Mouse (Mus musculus) lung, embryonic 14.5 days (tissue): Measurements from ENCODE around the gene D430041D05Rik. TPM values are rescaled to one million over a fixed set of nuclear protein-coding genes. Genes with fewer than 3 reads are reported as not detected.

Experiments used
- ATAC-seq: fragments of 200-750 bp; cut with Nextera tagmentation; 2 replicates; pipeline ENCODE4 v1.8.0; 2017; ENCODE audit warnings: mild to moderate bottlenecking, moderate TSS enrichment, moderate library complexity; ENCODE audit not compliant: insufficient read depth
- DNase-seq: peaks from one replicate; pipeline ENCODE4 v3.0.0-alpha.2; 2015
- H3K27ac ChIP-seq: fragments of 300-500 bp; sonication (generic); 2 replicates; pipeline ENCODE4 v1.5.1; 2014; ENCODE audit warnings: low read depth, mild to moderate bottlenecking, moderate library complexity
- H3K27me3 ChIP-seq: fragments of 300-500 bp; sonication (generic); 2 replicates; pipeline ENCODE4 v1.6.1; 2014; ENCODE audit warnings: low read length, control low read depth; ENCODE audit not compliant: insufficient read depth
- H3K36me3 ChIP-seq: fragments of 300-500 bp; sonication (generic); 2 replicates; pipeline ENCODE4 v1.6.1; 2014; ENCODE audit warnings: control low read depth; ENCODE audit not compliant: insufficient read depth
- H3K4me1 ChIP-seq: fragments of 300-500 bp; sonication (generic); 2 replicates; pipeline ENCODE4 v1.6.1; 2014; ENCODE audit warnings: antibody characterized with exemption, control low read depth; ENCODE audit not compliant: insufficient read depth
- H3K4me2 ChIP-seq: fragments of 300-500 bp; sonication (generic); 2 replicates; pipeline ENCODE4 v1.6.1; 2014; ENCODE audit warnings: mild to moderate bottlenecking
- H3K4me3 ChIP-seq: fragments of 300-500 bp; sonication (generic); 2 replicates; pipeline ENCODE4 v1.5.1; 2014; ENCODE audit warnings: low read depth, low read length
- H3K9ac ChIP-seq: fragments of 300-500 bp; sonication (generic); 2 replicates; pipeline ENCODE4 v1.6.1; 2014
- H3K9me3 ChIP-seq: fragments of 300-500 bp; sonication (generic); 2 replicates; pipeline ENCODE4 v1.6.1; 2016; ENCODE audit warnings: low read depth, low read length, control low read depth
- CTCF ChIP-seq: IDR thresholded peaks from 2 replicates; pipeline ENCODE4 v1.5.1; 2016; ENCODE audit warnings: antibody characterized with exemption, low read depth
- WGBS: fragments of 180-500 bp; shearing (Covaris S2); extraction: QIAGEN DNeasy Blood & Tissue Kit; methylation state at CpG from one replicate; pipeline ENCODE4 v1.1.7; 2014; 5-methylcytosine and 5-hydroxymethylcytosine counted together
- polyA plus RNA-seq: library from polyadenylated mRNA; unstranded; fragments of >200 nt; fragmentation: Nextera tagmentation; extraction: Ambion mirVana; gene quantifications from 2 replicates; pipeline ENCODE4 v1.2.1, GENCODE M21; 2014

Gene D430041D05Rik
- polyA plus RNA-seq, 1 experiment from 2014 or later, result 1.3 TPM

DNA sequence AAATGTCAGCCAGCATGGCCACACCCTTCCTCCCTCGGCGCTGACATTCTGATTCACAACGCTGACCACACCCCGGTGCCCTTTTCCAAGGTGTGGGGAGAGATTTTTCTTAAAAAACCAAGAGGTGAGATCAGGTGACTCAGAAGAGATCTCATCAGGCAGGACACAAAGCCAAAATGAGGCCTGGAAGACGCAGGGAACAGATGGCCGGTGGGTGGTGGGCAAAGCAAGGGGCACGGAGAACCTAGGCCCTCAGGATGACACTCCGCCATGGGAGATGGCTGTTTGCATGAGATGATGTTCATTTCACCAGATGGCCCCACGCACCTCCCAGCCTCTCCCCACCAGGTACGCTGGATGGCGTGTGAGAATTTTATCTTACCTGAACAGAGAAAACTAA, 21.6 kb downstream of the D430041D05Rik start:
- no peak overlapping the region for H3K27ac ChIP-seq
- no peak overlapping the region for H3K4me3 ChIP-seq
- ATAC-seq (no peak), DNase-seq (no peak)
- no peaks in the 10 kb centered on the region for H3K4me1 ChIP-seq
- H3K9me3 ChIP-seq, result no peaks in the 10 kb centered on the region
- no peak overlapping the region for H3K4me2 ChIP-seq
- H3K36me3 ChIP-seq, result no peaks in the 10 kb centered on the region
- TF ChIP-seq CTCF, result no peak
- 89% methylated on average over 11 of the region's 11 CpGs for whole genome bisulfite sequencing
- H3K27me3 ChIP-seq, result no peaks in the 10 kb centered on the region
- no peak overlapping the region for H3K9ac ChIP-seq

DNA sequence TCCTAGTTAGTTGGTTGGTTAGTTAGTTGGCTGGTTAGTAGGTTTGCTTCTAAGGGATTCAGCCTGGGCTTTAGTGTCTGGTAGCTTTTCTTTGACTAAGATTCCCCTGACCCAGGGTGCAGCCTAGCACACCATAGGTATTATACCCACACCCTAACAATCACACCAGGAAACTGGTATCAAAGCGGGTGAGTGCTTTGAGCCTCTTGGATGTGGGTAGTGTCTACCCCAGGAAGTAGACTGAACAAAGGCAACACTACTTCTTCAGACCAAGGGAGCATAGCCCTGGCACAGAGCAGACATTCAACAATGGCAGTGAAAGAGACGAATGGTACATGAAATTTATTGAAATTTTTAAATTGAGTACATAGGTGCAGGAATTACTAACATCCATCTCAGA, 24.9 kb downstream of the D430041D05Rik start:
- H3K4me3 ChIP-seq, result no peak overlapping the region
- no peaks in the 10 kb centered on the region for H3K4me1 ChIP-seq
- DNase-seq (no peak), ATAC-seq (no peak)
- 85% methylated on average over 2 of the region's 2 CpGs for WGBS
- no peaks in the 10 kb centered on the region for H3K9me3 ChIP-seq
- no peak overlapping the region for H3K27ac ChIP-seq
- TF ChIP-seq CTCF, result no peak
- H3K27me3 ChIP-seq, result no peaks in the 10 kb centered on the region
- H3K9ac ChIP-seq, result no peak overlapping the region
- no peaks in the 10 kb centered on the region for H3K36me3 ChIP-seq
- H3K4me2 ChIP-seq, result no peak overlapping the region

- H3K4me1 ChIP-seq, result no peaks in the 10 kb centered on the region
- no peak overlapping the region for H3K4me3 ChIP-seq
- H3K27ac ChIP-seq, result no peak overlapping the region
- WGBS, result 85% methylated on average over 4 of the region's 4 CpGs
- H3K9me3 ChIP-seq, result no peaks in the 10 kb centered on the region
- DNase-seq (no peak), ATAC-seq (no peak)
- no peak overlapping the region for H3K9ac ChIP-seq
- no peaks in the 10 kb centered on the region for H3K36me3 ChIP-seq
- TF ChIP-seq CTCF, result no peak
- H3K4me2 ChIP-seq, result no peak overlapping the region
- peaks cover 5% of the 10 kb centered on the region; the same call in 1 of the 2 replicates for H3K27me3 ChIP-seq
Observed at GRCm38 (mm10) chr2:104383589-104383988, 27.2 kb downstream of the D430041D05Rik start.

DNA sequence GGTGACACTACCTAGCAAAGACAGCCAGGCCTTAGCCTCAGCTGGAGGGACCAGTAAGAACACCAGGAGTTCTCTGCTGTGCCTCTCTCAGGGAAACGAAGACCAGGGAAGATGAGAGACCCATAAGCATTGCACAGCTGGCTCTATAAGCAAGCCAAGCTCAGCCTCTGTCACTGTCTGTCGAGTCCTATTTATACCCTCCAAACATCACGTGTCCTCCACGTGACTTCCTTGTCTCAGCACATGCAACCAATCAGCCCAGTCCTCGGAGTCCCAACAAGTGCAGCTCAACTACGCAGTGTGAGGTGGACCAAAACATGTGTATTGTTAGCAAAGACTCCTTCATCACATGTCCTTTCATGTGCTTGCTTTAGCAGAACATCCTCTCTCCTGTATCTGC, 28.0 kb downstream of the D430041D05Rik start:
- DNase-seq (no peak), ATAC-seq (no peak)
- Histone ChIP-seq H3K9ac (no peak overlapping the region), H3K36me3 (no peaks in the 10 kb centered on the region), H3K4me1 (no peaks in the 10 kb centered on the region), H3K27ac (no peak overlapping the region), H3K27me3 (peaks cover 5% of the 10 kb centered on the region; the same call in 1 of the 2 replicates), H3K9me3 (no peaks in the 10 kb centered on the region), H3K4me3 (no peak overlapping the region), H3K4me2 (no peak overlapping the region)
- WGBS, result 70% methylated on average over 6 of the region's 6 CpGs
- no peak for TF ChIP-seq CTCF

- ATAC-seq, result no peak
- 19% methylated on average over 7 of the region's 7 CpGs for WGBS
- H3K27ac ChIP-seq, result no peak overlapping the region
- TF ChIP-seq CTCF, result no peak
- H3K4me2 ChIP-seq, result no peak overlapping the region
- no peak overlapping the region for H3K4me3 ChIP-seq
- DNase-seq, result no peak
- no peak overlapping the region for H3K9ac ChIP-seq
- H3K36me3 ChIP-seq, result no peaks in the 10 kb centered on the region
- no peaks in the 10 kb centered on the region for H3K9me3 ChIP-seq
- H3K4me1 ChIP-seq, result no peaks in the 10 kb centered on the region
- peaks cover 5% of the 10 kb centered on the region; the same call in 1 of the 2 replicates for H3K27me3 ChIP-seq
Observed at GRCm38 (mm10) chr2:104379304-104379703, 31.5 kb downstream of the D430041D05Rik start.

DNA sequence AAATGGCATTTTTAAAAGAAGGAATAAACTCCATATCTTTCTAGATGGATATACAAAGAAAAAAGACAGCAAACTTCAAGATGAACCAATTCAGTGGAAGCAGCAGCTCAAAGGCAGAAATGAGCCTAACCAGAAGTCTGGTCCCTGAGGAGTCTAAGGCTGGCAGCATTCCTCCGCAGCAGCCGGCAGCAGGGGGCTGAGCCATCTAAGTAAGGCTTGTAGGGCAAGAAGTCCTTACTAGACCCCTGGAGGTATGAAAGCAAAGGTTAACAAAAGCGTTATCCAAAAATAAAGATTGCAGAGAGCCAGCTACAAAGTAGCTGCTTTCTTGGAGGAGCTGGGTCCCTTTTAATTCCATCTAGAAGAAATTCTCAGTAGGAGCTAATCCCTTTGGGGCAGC, 32.0 kb downstream of the D430041D05Rik start:
- H3K4me1 ChIP-seq, result no peaks in the 10 kb centered on the region
- no peak overlapping the region for H3K9ac ChIP-seq
- DNase-seq (no peak), ATAC-seq (no peak)
- H3K4me3 ChIP-seq, result no peak overlapping the region
- H3K36me3 ChIP-seq, result no peaks in the 10 kb centered on the region
- WGBS, result 15% methylated on average over 3 of the region's 3 CpGs
- no peaks in the 10 kb centered on the region for H3K9me3 ChIP-seq
- no peak for TF ChIP-seq CTCF
- H3K27ac ChIP-seq, result no peak overlapping the region
- H3K4me2 ChIP-seq, result no peak overlapping the region
- H3K27me3 ChIP-seq, result peaks cover 5% of the 10 kb centered on the region; the same call in 1 of the 2 replicates

DNA sequence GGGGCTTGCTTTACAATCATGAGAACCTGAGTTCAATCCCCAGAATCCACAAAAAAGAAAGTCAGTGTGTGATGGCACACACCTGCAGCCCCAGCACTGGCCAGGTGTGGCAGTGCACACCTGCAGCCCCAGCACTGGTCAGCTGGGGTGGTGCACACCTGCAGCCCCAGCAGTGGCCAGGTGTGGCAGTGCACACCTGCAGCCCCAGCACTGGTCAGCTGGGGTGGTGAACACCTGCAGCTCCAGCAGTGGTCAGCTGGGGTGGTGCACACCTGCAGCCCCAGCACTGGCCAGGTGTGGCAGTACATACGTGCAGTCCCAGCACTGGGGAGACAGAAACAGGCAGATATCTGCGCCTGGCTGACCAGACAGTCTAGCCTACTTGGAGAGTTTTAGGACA, 32.8 kb downstream of the D430041D05Rik start:
- DNase-seq, result no peak
- H3K4me3 ChIP-seq, result no peak overlapping the region
- TF ChIP-seq CTCF, result peak; percentile 48
- ATAC-seq, result 0 out of 2 replicates have a peak, but pooled peaks have one; percentile 24
- H3K27ac ChIP-seq, result no peak overlapping the region
- no peaks in the 10 kb centered on the region for H3K9me3 ChIP-seq
- H3K4me1 ChIP-seq, result no peaks in the 10 kb centered on the region
- WGBS, result 62% methylated on average over 2 of the region's 2 CpGs
- no peak overlapping the region for H3K4me2 ChIP-seq
- H3K36me3 ChIP-seq, result no peaks in the 10 kb centered on the region
- peaks cover 5% of the 10 kb centered on the region; the same call in 1 of the 2 replicates for H3K27me3 ChIP-seq
- no peak overlapping the region for H3K9ac ChIP-seq

GRCm38 (mm10) chr2:104372156-104372555, 38.7 kb downstream of the D430041D05Rik start:
- Histone ChIP-seq H3K4me2 (no peak overlapping the region), H3K27me3 (no peaks in the 10 kb centered on the region), H3K9ac (no peak overlapping the region), H3K9me3 (no peaks in the 10 kb centered on the region), H3K36me3 (no peaks in the 10 kb centered on the region), H3K4me1 (peaks cover 7% of the 10 kb centered on the region), H3K27ac (no peak overlapping the region), H3K4me3 (no peak overlapping the region)
- no peak for DNase-seq
- ATAC-seq, result no peak
- WGBS, result 83% methylated on average over 4 of the region's 4 CpGs
- TF ChIP-seq CTCF, result no peak
